Mouse (Mus musculus) forebrain, embryonic 12.5 days (tissue): Measurements from ENCODE around the gene Sectm1a. TPM values are rescaled to one million over a fixed set of nuclear protein-coding genes. Genes with fewer than 3 reads are reported as not detected.

ENCODE experiments used
- ATAC-seq: fragments of 200-750 bp; cut with Nextera tagmentation; 2 replicates; pipeline ENCODE4 v1.8.0; 2017; ENCODE audit warnings: moderate TSS enrichment; ENCODE audit not compliant: low FRiP score
- H3K27ac ChIP-seq: fragments of 300-500 bp; sonication (generic); 2 replicates; pipeline ENCODE4 v1.5.1; 2016; ENCODE audit warnings: mild to moderate bottlenecking
- H3K27me3 ChIP-seq: fragments of 300-500 bp; sonication (generic); 2 replicates; pipeline ENCODE4 v1.6.1; 2016; ENCODE audit warnings: mild to moderate bottlenecking
- H3K36me3 ChIP-seq: fragments of 300-500 bp; sonication (generic); replicated peaks from 2 replicates; pipeline ENCODE4 v1.6.1; 2016; ENCODE audit warnings: mild to moderate bottlenecking
- H3K4me1 ChIP-seq: fragments of 300-500 bp; sonication (generic); 2 replicates; pipeline ENCODE4 v1.6.1; 2016
- H3K4me2 ChIP-seq: fragments of 300-500 bp; sonication (generic); 2 replicates; pipeline ENCODE4 v1.6.1; 2016; ENCODE audit warnings: mild to moderate bottlenecking, moderate library complexity
- H3K4me3 ChIP-seq: fragments of 300-500 bp; sonication (generic); replicated peaks from 2 replicates; pipeline ENCODE4 v1.5.1; 2016; ENCODE audit warnings: mild to moderate bottlenecking
- H3K9ac ChIP-seq: fragments of 300-500 bp; sonication (generic); 2 replicates; pipeline ENCODE4 v1.6.1; 2016; ENCODE audit warnings: mild to moderate bottlenecking
- H3K9me3 ChIP-seq: fragments of 300-500 bp; sonication (generic); 2 replicates; pipeline ENCODE4 v1.6.1; 2016
- WGBS: fragments of 180-500 bp; shearing (Covaris S2); methylation state at CpG from one replicate; pipeline ENCODE4 v1.1.7; 2016; 5-methylcytosine and 5-hydroxymethylcytosine counted together
- polyA plus RNA-seq: library from polyadenylated mRNA; unstranded; fragments of >200 nt; fragmentation: Nextera tagmentation; extraction: Ambion mirVana; gene quantifications from 2 replicates; pipeline ENCODE4 v1.2.1, GENCODE M21; 2016

Sectm1a gene
- not detected in 2 replicates for polyA plus RNA-seq

DNA sequence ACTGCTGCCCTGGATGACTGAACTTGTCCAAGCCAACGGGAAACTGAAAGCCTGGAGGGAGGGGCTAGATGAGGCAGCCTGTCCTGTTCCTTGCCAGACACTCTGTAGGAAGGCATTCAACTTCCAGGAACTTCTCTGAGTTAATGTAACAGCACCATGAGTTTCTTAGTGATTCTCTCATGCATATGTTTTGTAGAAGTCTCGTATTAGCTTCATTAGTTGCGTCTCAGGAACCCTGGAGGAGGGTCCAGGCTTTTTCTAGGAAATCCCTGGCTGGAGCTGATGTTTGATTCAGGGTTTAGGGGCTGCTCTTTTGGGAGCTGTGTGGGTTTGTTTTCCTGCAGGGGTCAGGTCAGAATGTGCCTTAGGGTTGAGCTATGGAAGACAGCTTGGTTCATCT is at the start of gene Sectm1a:
Gene Sectm1a, minus strand, starts transcription at position 101 of the 400 bp plus-strand sequence.
- no peak for ATAC-seq
- Histone ChIP-seq H3K9me3 (no peaks in the 10 kb centered on the region), H3K4me3 (no peak within 1 kb of the TSS), H3K9ac (no peak within 1 kb of the TSS), H3K27me3 (no peaks in the 10 kb centered on the region), H3K36me3 (no peaks in the 10 kb centered on the region), H3K27ac (no peak within 1 kb of the TSS), H3K4me2 (no peak within 1 kb of the TSS), H3K4me1 (no peaks in the 10 kb centered on the region)
- 79% methylated on average over 3 of the region's 3 CpGs for whole genome bisulfite sequencing

DNA sequence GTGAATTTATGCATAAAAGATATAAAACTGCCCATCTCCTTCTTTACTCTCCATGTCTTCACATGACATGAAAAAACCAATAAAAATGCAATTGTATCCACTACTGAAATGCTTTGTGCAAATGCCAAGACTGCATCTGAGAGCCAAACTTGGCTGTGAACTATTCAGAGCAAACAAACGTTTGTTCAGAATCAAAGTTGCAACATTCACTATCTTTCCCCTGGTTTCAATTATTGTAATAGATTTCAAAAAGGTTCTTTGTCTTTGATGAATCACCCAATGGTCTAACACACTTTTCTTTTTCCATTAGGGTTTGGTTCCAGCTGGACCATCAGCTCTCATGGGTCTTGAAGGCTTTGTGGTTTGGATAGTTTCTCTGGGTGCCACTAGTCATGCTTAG is 48.6 kb upstream of the Sectm1a start:
- Histone ChIP-seq H3K4me1 (no peaks in the 10 kb centered on the region), H3K4me3 (no peak overlapping the region), H3K9me3 (no peaks in the 10 kb centered on the region), H3K9ac (no peak overlapping the region), H3K4me2 (no peak overlapping the region), H3K36me3 (no peaks in the 10 kb centered on the region), H3K27me3 (no peaks in the 10 kb centered on the region), H3K27ac (no peak overlapping the region)
- WGBS = 85% methylated on average over 1 of the region's 1 CpGs
- no peak for ATAC-seq

DNA sequence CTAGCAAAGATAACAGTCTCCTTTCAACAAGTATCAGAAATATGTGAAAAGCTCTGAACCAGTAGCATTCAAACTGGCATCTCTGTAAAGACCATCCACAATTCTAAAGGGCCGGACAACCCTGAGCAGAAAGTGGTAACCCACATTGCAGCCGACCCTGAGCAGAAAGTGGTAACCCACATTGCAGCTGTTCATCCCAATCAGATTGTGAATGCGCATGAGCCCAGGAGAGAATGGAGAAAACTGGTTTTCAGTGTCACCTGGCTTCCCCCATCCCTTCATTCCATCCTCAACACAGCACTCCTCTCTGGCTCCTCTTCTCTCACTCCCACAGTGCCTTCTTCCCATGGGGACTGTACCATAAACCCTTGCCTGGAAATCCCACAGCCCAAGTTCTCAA is 46.4 kb upstream of the Sectm1a start:
- Histone ChIP-seq H3K9ac (no peak overlapping the region), H3K4me1 (no peaks in the 10 kb centered on the region), H3K27ac (no peak overlapping the region), H3K4me3 (no peak overlapping the region), H3K36me3 (no peaks in the 10 kb centered on the region), H3K4me2 (no peak overlapping the region), H3K9me3 (no peaks in the 10 kb centered on the region), H3K27me3 (no peaks in the 10 kb centered on the region)
- 99% methylated on average over 3 of the region's 3 CpGs for WGBS
- ATAC-seq = no peak

DNA sequence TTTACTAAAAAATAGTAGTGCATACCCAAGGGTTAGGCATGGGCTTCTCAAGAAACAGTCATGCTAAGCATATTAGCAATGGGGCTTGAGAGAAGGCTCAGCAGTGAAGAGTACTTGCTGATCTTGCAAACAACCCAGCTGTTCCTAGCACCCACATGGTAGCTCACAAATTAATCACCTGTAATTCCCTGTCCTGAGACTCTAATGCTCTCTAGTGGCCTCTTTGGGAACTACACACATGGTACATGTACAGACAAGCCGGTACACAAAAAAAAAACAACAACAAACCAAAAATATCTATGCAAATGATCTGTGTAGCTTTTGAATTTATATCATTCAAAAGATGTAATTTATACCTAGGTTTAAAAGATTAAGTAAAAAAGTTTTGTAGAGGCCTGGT is 45.4 kb upstream of the Sectm1a start:
- Histone ChIP-seq H3K4me1 (no peaks in the 10 kb centered on the region), H3K27me3 (no peaks in the 10 kb centered on the region), H3K27ac (no peak overlapping the region), H3K9ac (no peak overlapping the region), H3K36me3 (no peaks in the 10 kb centered on the region), H3K9me3 (no peaks in the 10 kb centered on the region), H3K4me2 (no peak overlapping the region), H3K4me3 (no peak overlapping the region)
- ATAC-seq = no peak
- 82% methylated on average over 1 of the region's 1 CpGs for WGBS

DNA sequence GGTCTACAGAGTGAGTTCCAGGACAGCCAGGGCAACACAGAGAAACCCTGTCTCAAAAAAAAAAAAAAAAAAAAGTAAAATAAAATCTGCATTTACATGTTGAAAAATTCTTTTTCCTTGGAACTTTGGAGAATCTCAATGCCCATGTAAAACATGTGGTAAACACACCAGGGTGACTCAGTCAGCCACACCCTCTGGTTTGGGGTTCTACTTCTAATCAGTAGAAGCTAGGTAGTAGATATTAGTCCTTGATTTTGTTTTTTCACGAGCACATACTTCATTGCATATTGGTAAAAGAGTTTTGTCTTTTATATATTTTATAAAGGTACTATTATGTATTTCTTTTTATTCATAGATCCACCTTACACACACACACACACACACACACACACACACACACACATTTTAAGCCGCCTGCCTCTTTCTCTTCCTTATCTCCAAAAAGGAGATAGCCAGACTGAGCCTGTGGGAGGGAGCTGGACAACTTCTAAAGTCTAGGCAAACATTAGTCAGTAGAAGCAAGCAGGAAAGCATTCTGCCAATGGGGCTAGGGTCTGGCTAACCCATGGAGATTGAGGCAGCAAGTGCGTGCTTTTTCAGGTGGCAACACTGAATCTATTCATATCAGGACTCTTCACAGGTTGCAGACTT is 44.6 kb upstream of the Sectm1a start:
- Histone ChIP-seq H3K36me3 (no peaks in the 10 kb centered on the region), H3K4me1 (no peaks in the 10 kb centered on the region), H3K9me3 (no peaks in the 10 kb centered on the region), H3K4me2 (no peak overlapping the region), H3K27ac (no peak overlapping the region), H3K27me3 (no peaks in the 10 kb centered on the region), H3K4me3 (no peak overlapping the region), H3K9ac (no peak overlapping the region)
- WGBS = 89% methylated on average over 3 of the region's 3 CpGs
- ATAC-seq = no peak

DNA sequence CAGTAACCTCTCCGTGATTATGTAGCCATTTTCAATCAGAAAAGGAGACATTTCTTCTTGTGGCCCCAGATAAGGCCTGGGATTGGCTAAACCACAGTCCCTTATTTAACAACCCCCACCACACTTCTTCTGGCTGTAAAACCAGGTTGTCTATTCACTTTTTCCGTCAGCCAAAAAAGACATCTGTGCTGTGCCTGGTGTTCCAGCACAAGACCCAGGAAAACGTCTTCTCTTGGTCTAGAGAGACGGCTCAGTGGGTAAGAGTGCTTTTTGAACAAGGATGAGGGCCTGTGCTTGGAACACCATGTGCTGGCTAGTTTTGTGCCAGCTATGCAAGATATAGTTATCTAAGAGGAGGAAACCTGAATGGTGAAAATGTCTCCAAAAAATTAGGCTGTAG is 42.4 kb upstream of the Sectm1a start:
- no peak for ATAC-seq
- no peak overlapping the region for H3K4me3 ChIP-seq
- H3K27ac ChIP-seq = no peak overlapping the region
- no peaks in the 10 kb centered on the region for H3K27me3 ChIP-seq
- H3K4me2 ChIP-seq = no peak overlapping the region
- H3K9ac ChIP-seq = no peak overlapping the region
- peaks cover 3% of the 10 kb centered on the region; the same call in 1 of the 2 replicates for H3K4me1 ChIP-seq
- 88% methylated on average over 4 of the region's 4 CpGs for WGBS
- H3K36me3 ChIP-seq = no peaks in the 10 kb centered on the region
- H3K9me3 ChIP-seq = no peaks in the 10 kb centered on the region

DNA sequence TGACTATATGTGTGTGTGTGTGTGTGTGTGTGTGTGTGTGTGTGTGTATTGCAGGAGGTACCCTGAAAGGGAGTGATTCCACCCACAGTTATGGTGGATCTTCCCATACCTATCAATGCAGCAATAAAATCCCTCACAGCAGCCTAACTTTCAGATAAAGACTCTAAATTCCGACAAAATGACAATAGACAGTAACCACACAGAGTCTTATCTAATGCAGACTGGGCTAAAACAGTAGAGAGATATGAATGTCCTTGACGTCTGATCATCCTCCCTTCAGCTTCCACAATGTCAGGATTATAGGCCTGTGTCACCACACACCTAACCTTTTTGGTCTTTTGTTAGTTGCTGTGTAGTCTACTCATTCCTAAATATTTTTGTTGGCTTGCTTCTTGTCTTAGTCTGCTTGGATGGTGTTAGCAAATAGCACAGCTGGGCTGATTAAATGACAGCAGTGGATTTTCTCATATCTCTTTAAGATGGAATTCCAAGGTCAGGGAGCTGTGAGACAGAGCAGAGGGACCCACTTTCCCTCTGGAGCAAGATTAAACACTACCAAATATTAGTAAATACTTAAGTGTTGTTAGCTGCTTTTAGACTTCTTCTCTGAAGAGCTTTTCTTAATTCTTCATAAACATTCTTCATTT is 41.1 kb upstream of the Sectm1a start:
- Histone ChIP-seq H3K27me3 (no peaks in the 10 kb centered on the region), H3K27ac (no peak overlapping the region), H3K9ac (no peak overlapping the region), H3K9me3 (no peaks in the 10 kb centered on the region), H3K36me3 (no peaks in the 10 kb centered on the region), H3K4me2 (no peak overlapping the region), H3K4me3 (no peak overlapping the region), H3K4me1 (peaks cover 3% of the 10 kb centered on the region; the same call in 1 of the 2 replicates)
- ATAC-seq = no peak
- WGBS = 71% methylated on average over 2 of the region's 2 CpGs

DNA sequence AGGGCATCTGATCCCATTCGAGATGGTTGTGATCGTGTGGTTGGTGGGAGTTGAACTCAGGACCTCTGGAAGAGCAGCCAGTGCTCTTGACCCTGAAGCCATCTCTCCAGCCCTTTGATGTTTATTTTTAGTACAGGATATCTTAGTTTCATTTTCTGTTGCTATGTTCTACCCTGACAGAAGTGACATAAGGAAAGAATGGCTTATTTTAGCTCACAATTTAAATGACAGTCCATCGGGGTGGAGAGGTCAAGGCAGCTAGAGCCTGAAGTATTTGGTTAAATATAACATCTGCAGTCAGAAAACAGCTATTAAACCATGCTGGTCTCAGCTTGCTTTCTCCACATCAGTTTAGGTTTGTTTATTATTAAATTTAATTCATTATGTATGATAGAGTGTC is 40.1 kb upstream of the Sectm1a start:
- no peaks in the 10 kb centered on the region for H3K27me3 ChIP-seq
- H3K36me3 ChIP-seq = no peaks in the 10 kb centered on the region
- H3K4me2 ChIP-seq = no peak overlapping the region
- peaks cover 3% of the 10 kb centered on the region; the same call in 1 of the 2 replicates for H3K4me1 ChIP-seq
- H3K4me3 ChIP-seq = no peak overlapping the region
- H3K27ac ChIP-seq = no peak overlapping the region
- H3K9ac ChIP-seq = no peak overlapping the region
- 93% methylated on average over 3 of the region's 3 CpGs for WGBS
- no peak for ATAC-seq
- no peaks in the 10 kb centered on the region for H3K9me3 ChIP-seq

DNA sequence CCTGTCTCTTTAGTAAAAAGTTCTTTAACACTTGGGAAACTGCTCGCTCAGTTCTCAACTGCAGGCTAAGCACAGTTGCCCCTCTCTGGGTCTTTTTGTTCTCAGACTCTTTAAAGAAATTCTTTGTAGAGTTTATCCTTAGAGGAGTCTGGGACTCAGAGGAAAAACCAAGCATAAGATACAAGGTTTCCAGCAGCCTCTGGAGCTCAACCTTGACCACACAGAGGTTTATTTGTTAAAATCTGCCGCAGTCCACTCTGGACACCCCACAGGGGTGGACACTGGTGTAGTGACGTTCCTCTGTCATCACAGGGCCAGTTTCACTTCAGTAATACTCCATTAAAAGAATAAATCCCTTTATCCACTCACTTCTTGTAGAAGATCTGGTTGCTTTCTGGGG is 37.6 kb upstream of the Sectm1a start, which contains the start of gene Tex19.2:
Gene Tex19.2, minus strand, starts transcription at position 101 of the 400 bp plus-strand sequence.
- ATAC-seq = no peak
- H3K9me3 ChIP-seq = no peaks in the 10 kb centered on the region
- no peak within 1 kb of the TSS for H3K4me2 ChIP-seq
- peaks cover 3% of the 10 kb centered on the region; the same call in 1 of the 2 replicates for H3K4me1 ChIP-seq
- H3K9ac ChIP-seq = no peak within 1 kb of the TSS
- H3K27ac ChIP-seq = no peak within 1 kb of the TSS
- no peak within 1 kb of the TSS for H3K4me3 ChIP-seq
- H3K27me3 ChIP-seq = no peaks in the 10 kb centered on the region
- no peaks in the 10 kb centered on the region for H3K36me3 ChIP-seq
- WGBS = 46% methylated on average over 3 of the region's 3 CpGs

DNA sequence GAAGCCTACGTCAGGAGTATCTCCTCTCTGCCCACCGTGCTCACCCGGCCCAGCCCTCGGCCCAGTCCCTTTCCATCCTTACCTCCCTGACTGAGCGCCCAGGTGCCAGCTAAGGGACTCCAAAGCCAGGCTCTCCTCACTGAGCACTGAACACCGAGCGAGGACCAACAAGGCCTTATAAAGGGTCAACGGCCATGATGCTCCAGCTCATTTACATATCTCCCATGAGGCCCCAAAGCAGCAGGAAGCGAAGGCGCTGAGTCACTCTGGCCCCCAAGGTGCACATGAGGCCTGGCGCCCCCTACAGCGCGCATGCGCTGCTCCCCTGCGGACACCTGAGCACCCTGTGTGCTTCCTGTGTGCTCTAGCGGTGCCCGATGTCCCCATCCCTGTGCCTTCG is 37.1 kb upstream of the Sectm1a start:
- no peaks in the 10 kb centered on the region for H3K27me3 ChIP-seq
- H3K36me3 ChIP-seq = no peaks in the 10 kb centered on the region
- no peak overlapping the region for H3K4me2 ChIP-seq
- H3K4me1 ChIP-seq = peaks cover 3% of the 10 kb centered on the region; the same call in 1 of the 2 replicates
- H3K9me3 ChIP-seq = no peaks in the 10 kb centered on the region
- H3K4me3 ChIP-seq = no peak overlapping the region
- whole genome bisulfite sequencing = 91% methylated on average over 18 of the region's 18 CpGs
- H3K27ac ChIP-seq = no peak overlapping the region
- ATAC-seq = no peak
- H3K9ac ChIP-seq = no peak overlapping the region

DNA sequence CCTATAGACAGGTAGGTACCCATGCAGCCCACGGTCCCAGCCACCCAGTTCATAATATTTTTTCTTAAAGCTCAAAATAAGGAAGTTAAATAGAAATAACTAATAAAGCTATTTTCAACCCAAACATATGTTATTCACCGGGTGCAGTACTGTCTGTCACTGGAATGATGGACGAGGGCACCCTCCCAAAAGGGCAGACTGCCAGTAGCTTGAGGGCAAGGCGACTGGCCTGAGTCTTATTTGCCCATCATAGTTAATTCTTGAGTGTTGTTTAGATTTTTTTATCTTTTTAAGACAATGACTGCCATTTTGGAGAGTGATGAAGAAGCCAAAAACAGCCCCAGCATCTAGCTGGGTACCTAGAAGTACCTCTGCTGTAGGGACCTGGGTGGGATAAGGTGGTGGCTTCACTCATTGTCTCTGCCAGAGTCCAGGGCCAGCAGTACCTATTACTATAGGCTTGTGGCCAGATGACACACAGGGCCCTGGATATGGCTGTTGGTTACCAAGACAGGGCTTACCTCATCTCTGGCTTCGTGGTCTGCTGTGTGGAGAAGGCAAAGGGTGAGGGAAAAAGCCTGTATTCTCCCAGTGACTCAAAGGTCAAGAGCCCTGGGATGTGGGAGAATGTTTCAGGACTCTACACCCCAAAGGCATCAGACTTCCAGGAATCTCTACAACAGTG is 31.2 kb upstream of the Sectm1a start:
- Histone ChIP-seq H3K9ac (no peak overlapping the region), H3K27ac (no peak overlapping the region), H3K27me3 (peaks cover 13% of the 10 kb centered on the region), H3K4me3 (no peak overlapping the region), H3K4me1 (no peaks in the 10 kb centered on the region), H3K36me3 (no peaks in the 10 kb centered on the region), H3K9me3 (no peaks in the 10 kb centered on the region), H3K4me2 (no peak overlapping the region)
- WGBS = 84% methylated on average over 5 of the region's 5 CpGs
- no peak for ATAC-seq

DNA sequence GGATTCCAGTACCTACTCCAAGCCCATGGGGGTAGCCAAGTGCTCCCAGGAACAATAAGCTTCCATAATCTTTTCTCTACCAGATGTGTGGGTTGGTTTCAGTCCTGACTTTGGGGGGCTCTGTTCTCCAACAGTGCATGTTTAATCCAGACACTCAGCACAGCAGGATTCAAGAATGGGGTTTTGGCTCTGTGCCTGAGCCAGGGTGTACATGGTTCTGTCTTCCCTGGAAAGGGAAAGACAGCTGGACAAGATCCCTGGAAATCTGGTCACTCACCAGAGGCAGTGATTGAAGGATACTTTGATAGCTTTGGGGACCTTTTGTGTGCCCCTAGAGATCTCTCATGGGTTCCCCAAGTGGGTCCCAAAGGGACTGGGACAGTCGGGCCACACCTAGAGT is 30.6 kb upstream of the Sectm1a start:
- H3K4me3 ChIP-seq = no peak overlapping the region
- no peak overlapping the region for H3K4me2 ChIP-seq
- no peaks in the 10 kb centered on the region for H3K9me3 ChIP-seq
- no peak overlapping the region for H3K27ac ChIP-seq
- H3K36me3 ChIP-seq = no peaks in the 10 kb centered on the region
- no peak overlapping the region for H3K9ac ChIP-seq
- no peaks in the 10 kb centered on the region for H3K4me1 ChIP-seq
- no peak for ATAC-seq
- 79% methylated on average over 1 of the region's 1 CpGs for WGBS
- peaks cover 13% of the 10 kb centered on the region for H3K27me3 ChIP-seq
